Mouse (Mus musculus) cerebellum, adult 9-11 months (tissue): ENCODE measurements around the gene Olfr44.

Experiments used
- DNase-seq: peaks from one replicate; pipeline ENCODE4 v3.0.0; 2022

Olfr44 gene

GRCm38 (mm10) chr9:39493895-39494294 lies at the start of gene Olfr44:
TSS of gene Olfr44 (minus strand) at chr9:39493995.
- DNase-seq = no peak

- DNase-seq = no peak
Measured at GRCm38 (mm10) chr9:39523616-39524285, 30.0 kb upstream of the Olfr44 start.

- no peak for DNase-seq
Measured at GRCm38 (mm10) chr9:39518595-39518994, 24.8 kb upstream of the Olfr44 start.

GRCm38 (mm10) chr9:39515531-39515930 lies 21.7 kb upstream of the Olfr44 start, which contains the start of gene Olfr957:
TSS of gene Olfr957 (minus strand) at chr9:39515809.
- no peak for DNase-seq

- no peak for DNase-seq
Measured at GRCm38 (mm10) chr9:39509412-39509811, 15.6 kb upstream of the Olfr44 start.

GRCm38 (mm10) chr9:39508998-39509397 lies 15.2 kb upstream of the Olfr44 start:
- no peak for DNase-seq

GRCm38 (mm10) chr9:39471844-39472243 lies 22.0 kb downstream of the Olfr44 start, which contains the start of gene Olfr955:
TSS of gene Olfr955 (minus strand) at chr9:39471944.
- DNase-seq = no peak

- DNase-seq = no peak
Measured at GRCm38 (mm10) chr9:39456401-39456800, 37.4 kb downstream of the Olfr44 start, which contains the start of gene Olfr954. TSS of gene Olfr954 (plus strand) at chr9:39456701.
